Mouse (Mus musculus): ENCODE measurements at regions not wholly inside any gene's neighbourhood (a gene's known extent, or its start where the extent isn't known, plus 50 kb on each side); places are given as distances from the start of the nearest gene placed in this dataset.

GRCm38 (mm10) chr10:68351841-68352555 lies 73.5 kb upstream of the Arid5b start:
- TF ChIP-seq POLR2A (IDR thresholded peaks at IDR 0.05; ENCODE audit: control insufficient read depth, low read depth, low read length) (no peak), CTCF (IDR thresholded peaks at IDR 0.05; ENCODE audit: control insufficient read depth, insufficient read depth, insufficient replicate concordance, low read depth, low read length) (no peak)
- no peak overlapping the region for H3K4me3 ChIP-seq (ENCODE audit: control insufficient read depth, low read depth, low read length)
- no peaks in the 10 kb centered on the region for H3K36me3 ChIP-seq (ENCODE audit: control insufficient read depth, insufficient read depth, low read length)
- peaks cover 4% of the 10 kb centered on the region for H3K4me1 ChIP-seq (ENCODE audit: control insufficient read depth, insufficient read depth, low read length)
- no peak overlapping the region for H3K27ac ChIP-seq (ENCODE audit: control insufficient read depth, insufficient read depth, low read depth, low read length)
- no peaks in the 10 kb centered on the region for H3K27me3 ChIP-seq (ENCODE audit: control insufficient read depth, insufficient read depth, low read length)

GRCm38 (mm10) chr10:68351441-68351840 lies 72.9 kb upstream of the Arid5b start:
- Histone ChIP-seq H3K4me3 (ENCODE audit: control insufficient read depth, low read depth, low read length) (no peak overlapping the region), H3K4me1 (ENCODE audit: control insufficient read depth, insufficient read depth, low read length) (peaks cover 2% of the 10 kb centered on the region; the same call in 1 of the 2 replicates), H3K36me3 (ENCODE audit: control insufficient read depth, insufficient read depth, low read length) (no peaks in the 10 kb centered on the region), H3K27ac (ENCODE audit: control insufficient read depth, insufficient read depth, low read depth, low read length) (no peak overlapping the region), H3K27me3 (ENCODE audit: control insufficient read depth, insufficient read depth, low read length) (no peaks in the 10 kb centered on the region)
- no peak for TF ChIP-seq CTCF (IDR thresholded peaks at IDR 0.05; ENCODE audit: control insufficient read depth, insufficient read depth, insufficient replicate concordance, low read depth, low read length)
- no peak for TF ChIP-seq POLR2A (IDR thresholded peaks at IDR 0.05; ENCODE audit: control insufficient read depth, low read depth, low read length)

- H3K4me1 ChIP-seq (ENCODE audit: control insufficient read depth, insufficient read depth, low read length) = peaks cover 2% of the 10 kb centered on the region; the same call in 1 of the 2 replicates
- TF ChIP-seq CTCF (IDR thresholded peaks at IDR 0.05; ENCODE audit: control insufficient read depth, insufficient read depth, insufficient replicate concordance, low read depth, low read length) = no peak
- TF ChIP-seq POLR2A (IDR thresholded peaks at IDR 0.05; ENCODE audit: control insufficient read depth, low read depth, low read length) = no peak
- H3K27me3 ChIP-seq (ENCODE audit: control insufficient read depth, insufficient read depth, low read length) = no peaks in the 10 kb centered on the region
- peak overlapping the region; percentile 78 for H3K4me3 ChIP-seq (ENCODE audit: control insufficient read depth, low read depth, low read length)
- H3K36me3 ChIP-seq (ENCODE audit: control insufficient read depth, insufficient read depth, low read length) = no peaks in the 10 kb centered on the region
- no peak overlapping the region for H3K27ac ChIP-seq (ENCODE audit: control insufficient read depth, insufficient read depth, low read depth, low read length)
Measured at GRCm38 (mm10) chr10:68350798-68351197, 72.3 kb upstream of the Arid5b start.

GRCm38 (mm10) chr10:68347806-68348205 lies 69.3 kb upstream of the Arid5b start:
- TF ChIP-seq CTCF (IDR thresholded peaks at IDR 0.05; ENCODE audit: control insufficient read depth, insufficient read depth, insufficient replicate concordance, low read depth, low read length) (no peak), POLR2A (IDR thresholded peaks at IDR 0.05; ENCODE audit: control insufficient read depth, low read depth, low read length) (no peak)
- Histone ChIP-seq H3K27me3 (ENCODE audit: control insufficient read depth, insufficient read depth, low read length) (no peaks in the 10 kb centered on the region), H3K4me3 (ENCODE audit: control insufficient read depth, low read depth, low read length) (no peak overlapping the region), H3K36me3 (ENCODE audit: control insufficient read depth, insufficient read depth, low read length) (no peaks in the 10 kb centered on the region), H3K27ac (ENCODE audit: control insufficient read depth, insufficient read depth, low read depth, low read length) (no peak overlapping the region), H3K4me1 (ENCODE audit: control insufficient read depth, insufficient read depth, low read length) (peaks cover 5% of the 10 kb centered on the region; the same call in 1 of the 2 replicates)

- peaks cover 3% of the 10 kb centered on the region; the same call in 1 of the 2 replicates for H3K4me1 ChIP-seq (ENCODE audit: control insufficient read depth, insufficient read depth, low read length)
- no peaks in the 10 kb centered on the region for H3K36me3 ChIP-seq (ENCODE audit: control insufficient read depth, insufficient read depth, low read length)
- H3K4me3 ChIP-seq (ENCODE audit: control insufficient read depth, low read depth, low read length) = no peak overlapping the region; the same call in 1 of the 2 replicates
- no peak overlapping the region for H3K27ac ChIP-seq (ENCODE audit: control insufficient read depth, insufficient read depth, low read depth, low read length)
- H3K27me3 ChIP-seq (ENCODE audit: control insufficient read depth, insufficient read depth, low read length) = no peaks in the 10 kb centered on the region
- no peak for TF ChIP-seq POLR2A (IDR thresholded peaks at IDR 0.05; ENCODE audit: control insufficient read depth, low read depth, low read length)
- TF ChIP-seq CTCF (IDR thresholded peaks at IDR 0.05; ENCODE audit: control insufficient read depth, insufficient read depth, insufficient replicate concordance, low read depth, low read length) = no peak
Measured at GRCm38 (mm10) chr10:68344991-68345720, 66.6 kb upstream of the Arid5b start.

- no peaks in the 10 kb centered on the region for H3K36me3 ChIP-seq (ENCODE audit: control insufficient read depth, insufficient read depth, low read length)
- H3K27ac ChIP-seq (ENCODE audit: control insufficient read depth, insufficient read depth, low read depth, low read length) = no peak overlapping the region
- TF ChIP-seq CTCF (IDR thresholded peaks at IDR 0.05; ENCODE audit: control insufficient read depth, insufficient read depth, insufficient replicate concordance, low read depth, low read length) = no peak
- no peak for TF ChIP-seq POLR2A (IDR thresholded peaks at IDR 0.05; ENCODE audit: control insufficient read depth, low read depth, low read length)
- H3K4me1 ChIP-seq (ENCODE audit: control insufficient read depth, insufficient read depth, low read length) = peaks cover 3% of the 10 kb centered on the region; the same call in 1 of the 2 replicates
- H3K4me3 ChIP-seq (ENCODE audit: control insufficient read depth, low read depth, low read length) = no peak overlapping the region
- H3K27me3 ChIP-seq (ENCODE audit: control insufficient read depth, insufficient read depth, low read length) = no peaks in the 10 kb centered on the region
Measured at GRCm38 (mm10) chr10:68344211-68344610, 65.7 kb upstream of the Arid5b start.

GRCm38 (mm10) chr10:68334054-68334453 lies 55.5 kb upstream of the Arid5b start:
- no peak for TF ChIP-seq CTCF (IDR thresholded peaks at IDR 0.05; ENCODE audit: control insufficient read depth, insufficient read depth, insufficient replicate concordance, low read depth, low read length)
- TF ChIP-seq POLR2A (IDR thresholded peaks at IDR 0.05; ENCODE audit: control insufficient read depth, low read depth, low read length) = no peak
- H3K4me1 ChIP-seq (ENCODE audit: control insufficient read depth, insufficient read depth, low read length) = no peaks in the 10 kb centered on the region
- H3K36me3 ChIP-seq (ENCODE audit: control insufficient read depth, insufficient read depth, low read length) = no peaks in the 10 kb centered on the region
- no peak overlapping the region for H3K27ac ChIP-seq (ENCODE audit: control insufficient read depth, insufficient read depth, low read depth, low read length)
- H3K27me3 ChIP-seq (ENCODE audit: control insufficient read depth, insufficient read depth, low read length) = no peaks in the 10 kb centered on the region
- H3K4me3 ChIP-seq (ENCODE audit: control insufficient read depth, low read depth, low read length) = no peak overlapping the region

Data from testis, adult 2 months (tissue).